Mouse (Mus musculus): Measurements from ENCODE around the gene Celf1.
"Not testable (repeated sequence)": the region's sequence is repeated elsewhere in the genome, so short reads cannot be mapped to it uniquely, and the experiment has no call there.

Celf1 gene

DNA sequence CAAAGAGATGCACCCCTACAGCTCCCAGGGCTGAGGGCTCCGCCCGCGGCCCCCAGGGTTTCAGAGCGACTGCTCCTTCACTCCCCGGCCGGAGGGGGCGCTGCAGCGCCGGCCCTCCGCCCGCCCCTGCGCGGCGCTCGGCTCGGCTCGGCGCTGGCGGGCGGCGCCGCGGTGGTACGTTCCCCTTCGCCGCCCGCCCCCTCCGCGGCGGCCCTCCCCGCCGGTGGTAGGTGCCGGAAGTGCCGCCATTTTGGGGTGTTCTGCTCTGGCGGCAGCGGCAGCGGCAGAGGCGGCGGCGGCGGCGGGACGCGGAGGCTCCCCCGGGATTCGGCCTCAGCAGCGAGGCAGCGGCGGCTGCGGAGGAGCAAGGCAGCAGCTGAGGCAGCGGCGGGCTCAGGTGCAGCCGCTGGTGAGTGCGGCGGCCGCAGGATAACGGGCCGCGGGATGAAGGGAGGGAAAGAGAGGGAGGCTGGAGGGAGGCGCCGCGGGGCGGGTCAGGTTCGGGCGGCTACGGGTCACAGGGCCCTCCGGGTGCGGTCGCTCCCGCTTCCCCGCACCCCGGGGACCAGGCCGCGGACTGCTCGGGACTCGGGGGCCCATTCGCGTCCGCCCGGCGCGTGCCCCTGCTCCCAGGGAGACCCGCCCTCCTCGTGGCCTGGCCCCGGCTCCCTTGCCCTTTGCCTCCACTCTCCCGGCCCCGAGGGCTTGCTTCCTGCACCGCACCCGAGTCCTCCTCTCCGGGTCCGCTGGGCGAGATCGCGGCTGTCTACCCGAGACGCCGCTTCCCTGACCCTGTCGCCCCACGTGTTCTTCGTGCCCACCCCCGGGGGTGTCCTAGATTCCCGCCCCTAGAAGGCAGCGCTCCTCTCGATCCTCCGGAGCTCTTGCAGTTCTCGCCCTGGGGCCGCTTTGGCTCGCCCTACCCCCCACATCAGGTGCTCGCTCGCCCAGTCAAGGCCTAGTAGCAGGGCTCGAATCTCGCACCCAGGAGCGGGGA is at the start of gene Celf1:
Gene Celf1, plus strand, starts transcription at position 150 of the 997 bp plus-strand sequence.
- DNase-seq = peak; percentile 80

DNA sequence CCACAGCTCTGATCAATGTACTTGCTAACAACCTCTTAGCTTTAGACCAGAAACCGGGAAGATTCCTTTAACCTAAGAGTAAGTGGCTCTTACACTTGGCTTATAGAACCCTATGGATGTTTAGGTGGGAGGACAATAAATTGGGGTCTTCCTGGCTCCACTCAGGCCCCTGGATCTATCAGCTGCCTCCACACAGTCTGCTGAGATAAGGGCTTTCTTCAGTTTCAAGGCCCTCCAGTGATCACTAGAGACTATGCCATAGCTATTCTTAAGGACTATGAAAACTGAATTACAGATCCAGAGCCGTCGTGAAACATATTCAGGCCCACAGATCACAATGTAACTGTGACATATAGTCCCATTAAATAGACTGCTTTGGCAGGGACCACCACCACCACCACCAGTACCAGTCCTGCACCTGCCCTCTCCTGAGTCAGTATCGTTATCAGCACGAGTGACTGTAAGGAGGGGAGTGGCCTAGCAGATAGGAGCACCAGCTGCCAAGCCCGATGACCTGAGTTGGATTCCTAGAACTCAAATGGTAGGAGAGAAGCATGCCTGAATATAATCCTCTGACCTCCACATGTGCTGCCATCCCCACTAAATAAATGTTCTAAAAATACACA is 46.4 kb upstream of the Celf1 start:
- DNase-seq = no peak

DNA sequence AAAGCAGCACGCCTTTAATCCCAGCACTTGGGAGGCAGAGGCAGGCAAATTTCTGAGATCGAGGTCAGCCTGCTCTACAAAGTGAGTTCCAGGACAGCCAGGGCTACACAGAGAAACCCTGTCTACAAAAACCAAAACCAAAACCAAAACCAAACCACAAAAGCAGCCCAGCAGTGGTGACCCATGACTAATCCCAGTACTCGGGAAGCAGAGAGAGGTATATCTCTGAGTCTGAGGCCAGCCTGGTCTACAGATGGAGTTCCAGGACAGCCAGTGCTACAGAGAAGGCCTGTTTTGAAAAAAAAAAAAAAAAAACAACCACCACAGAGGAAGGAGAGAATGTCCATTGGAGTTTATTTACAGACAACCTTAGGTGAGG is 45.9 kb upstream of the Celf1 start:
- DNase-seq = not testable (repeated sequence)

DNA sequence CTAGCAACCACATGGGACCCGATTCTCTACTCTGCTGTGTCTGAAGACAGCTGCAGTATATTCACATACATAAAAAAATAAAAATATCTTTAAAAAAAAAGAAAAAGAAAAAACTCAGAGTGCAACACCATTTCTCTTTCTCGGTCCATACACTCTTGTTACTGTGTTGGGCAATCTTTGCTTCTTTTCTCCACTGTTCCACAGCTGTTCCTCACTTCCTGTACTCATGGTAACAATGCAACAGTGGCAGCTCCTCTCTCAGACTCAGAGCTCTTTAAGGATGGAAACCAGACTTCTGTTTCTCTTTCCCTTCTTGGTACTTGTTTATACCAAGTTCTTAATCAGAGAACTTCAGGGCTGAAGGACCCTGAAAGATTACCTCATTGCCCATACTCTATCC is 36.8 kb upstream of the Celf1 start:
- no peak for DNase-seq

DNA sequence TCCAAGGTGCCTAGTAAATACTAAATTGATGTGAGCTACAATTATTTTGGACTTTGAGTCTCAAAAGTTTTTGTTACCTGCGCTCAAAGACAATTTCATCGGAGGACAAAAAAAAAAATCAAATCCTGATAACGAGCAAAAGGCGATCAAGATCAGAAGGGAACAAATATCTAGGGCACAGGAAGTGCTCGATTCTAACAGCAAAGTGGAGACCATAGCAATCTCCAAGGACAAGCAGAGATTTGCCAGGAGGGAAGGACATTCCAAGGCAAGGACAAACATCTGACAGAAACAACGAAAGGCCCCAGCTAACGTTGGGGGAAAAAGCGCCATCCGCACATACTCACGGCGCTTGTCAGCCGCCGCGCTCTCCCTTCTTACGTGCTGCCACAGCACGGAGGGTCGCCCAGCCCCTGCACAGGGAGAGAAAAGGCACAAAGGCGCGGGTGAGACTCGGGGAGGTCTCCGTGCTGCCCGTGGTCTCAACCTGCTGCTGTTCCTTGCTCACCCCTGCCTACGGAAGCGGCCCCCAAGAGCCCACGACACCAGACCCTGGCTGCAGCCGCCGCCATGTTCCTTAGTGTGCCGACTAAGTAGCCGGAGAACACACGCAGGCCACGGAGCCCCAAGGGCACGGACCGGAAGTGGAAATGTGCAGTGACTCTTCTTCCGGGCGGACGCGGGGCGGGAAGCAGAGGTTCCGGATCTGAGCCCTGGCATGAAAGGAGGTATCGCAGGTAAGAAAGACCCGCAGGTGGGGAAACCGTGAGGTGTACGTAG is 35.9 kb upstream of the Celf1 start, which contains the start of the genes Kbtbd4 and Ndufs3:
Gene Kbtbd4, plus strand, starts transcription at position 665 of the 780 bp plus-strand sequence.
Gene Ndufs3, minus strand, starts transcription at position 752 of the 780 bp plus-strand sequence.
- peak; percentile 89 for DNase-seq

DNA sequence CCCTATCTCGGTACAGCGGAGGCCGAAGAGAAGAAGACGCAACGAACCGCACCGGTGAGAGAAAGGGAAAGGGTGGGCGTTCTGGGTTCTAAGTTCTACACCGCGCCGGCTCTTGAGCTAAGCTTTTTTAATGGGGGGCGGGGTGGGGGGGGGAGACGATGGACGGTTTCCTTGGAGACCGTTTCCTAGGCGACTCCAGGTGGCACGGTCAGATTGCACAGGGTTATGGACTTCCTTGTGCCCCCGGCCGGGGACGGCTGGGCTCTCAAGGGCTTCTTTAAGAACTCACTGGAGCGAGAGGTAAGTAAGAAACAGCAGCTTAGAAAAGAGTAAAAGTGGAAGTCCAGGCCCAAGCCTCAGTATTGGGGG is 35.3 kb upstream of the Celf1 start:
- DNase-seq = no peak

DNA sequence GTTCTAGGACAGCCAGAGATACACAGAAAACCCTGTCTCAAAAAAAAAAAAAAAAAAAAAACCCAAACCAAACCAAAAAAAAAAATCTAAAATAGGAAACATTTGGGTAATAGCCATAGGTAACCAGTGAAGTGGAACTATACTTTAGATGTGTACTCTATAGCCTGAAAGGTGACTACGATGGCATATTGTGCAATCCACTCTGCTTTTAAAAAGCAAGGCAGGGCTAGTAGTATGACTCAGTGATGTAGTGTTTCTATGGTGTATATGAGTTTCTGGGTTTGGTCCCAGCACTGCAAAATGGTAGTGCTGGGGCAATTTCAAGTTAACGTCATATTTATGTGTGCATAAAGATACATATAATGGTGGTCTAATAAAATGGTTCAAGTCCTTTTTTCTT is 33.5 kb upstream of the Celf1 start:
- DNase-seq = no peak

DNA sequence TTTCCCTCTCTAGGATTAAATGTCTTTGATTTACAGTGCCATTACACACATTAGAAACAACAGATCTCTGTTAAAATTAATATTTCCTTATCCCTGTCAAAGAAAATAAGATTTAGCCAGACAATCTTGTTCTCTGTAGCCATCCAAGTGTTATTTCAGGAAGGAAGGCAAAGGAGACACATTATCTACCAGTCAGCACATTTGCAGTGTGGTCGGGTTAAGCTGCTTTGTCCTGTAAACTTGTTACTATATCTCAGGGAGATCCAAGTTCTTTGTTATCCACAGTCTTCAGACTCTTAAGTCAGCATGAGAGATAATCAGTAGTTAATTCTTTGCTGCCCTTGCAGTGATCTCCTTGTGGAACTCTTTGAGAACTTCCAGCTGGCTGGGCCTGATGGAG is 29.3 kb upstream of the Celf1 start:
- no peak for DNase-seq

DNA sequence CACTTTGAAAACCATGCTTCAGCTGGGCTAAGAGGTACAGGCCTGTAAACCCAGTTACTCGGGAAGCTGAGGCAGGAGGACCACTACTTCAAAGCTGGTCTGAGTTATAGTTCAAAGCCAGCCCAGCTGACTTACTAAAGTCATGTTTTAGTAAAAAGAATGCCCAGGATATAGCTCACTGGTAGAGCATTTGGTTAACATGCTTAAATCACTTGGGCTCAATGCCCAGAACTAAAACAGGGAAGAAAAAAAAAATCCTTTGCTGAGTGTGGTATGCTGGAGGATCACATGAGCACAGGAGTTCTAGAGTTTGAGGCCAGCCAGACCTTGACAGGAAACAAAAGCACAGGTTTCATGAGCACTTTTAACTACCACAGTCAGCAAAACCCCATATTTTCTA is 28.5 kb upstream of the Celf1 start:
- DNase-seq = no peak

DNA sequence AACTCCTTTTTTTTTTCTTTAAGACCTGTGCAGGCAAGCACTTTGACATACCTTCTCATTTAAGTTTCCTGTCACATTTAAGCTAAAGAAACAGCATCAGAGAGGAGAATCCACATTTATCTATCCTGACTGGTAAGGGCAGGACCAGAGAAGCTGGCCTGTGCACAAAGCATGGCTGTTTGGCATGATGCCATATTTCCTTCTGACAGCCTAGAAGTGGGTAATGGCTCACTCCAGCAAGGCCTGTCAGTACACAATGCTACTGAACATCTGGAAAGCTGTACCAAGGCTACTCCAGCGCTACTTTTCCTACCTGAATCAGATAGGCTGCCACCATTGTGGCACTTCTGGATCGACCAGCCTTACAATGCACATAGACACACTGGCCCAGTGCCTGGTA is 26.5 kb upstream of the Celf1 start:
- DNase-seq = peak; percentile 34

DNA sequence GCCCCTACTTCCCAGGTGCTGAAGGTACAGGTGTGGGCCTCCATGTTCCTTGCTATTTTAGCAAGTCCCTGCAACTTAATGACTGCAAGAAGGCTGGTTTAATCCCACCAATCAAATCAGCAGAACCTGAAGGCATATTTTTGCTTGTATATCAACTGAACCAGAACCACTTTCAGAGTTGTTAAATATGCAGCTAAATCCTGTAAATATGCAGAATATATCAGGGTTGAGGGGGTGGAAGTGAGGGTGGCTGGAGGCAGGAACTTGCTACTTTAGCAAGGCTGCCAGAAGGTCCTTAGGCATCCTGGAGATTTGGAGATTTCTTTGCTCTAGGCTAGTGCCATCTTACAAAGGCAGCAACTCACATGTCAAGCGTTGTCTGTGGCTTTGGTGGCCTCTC is 24.7 kb upstream of the Celf1 start:
- no peak for DNase-seq

DNA sequence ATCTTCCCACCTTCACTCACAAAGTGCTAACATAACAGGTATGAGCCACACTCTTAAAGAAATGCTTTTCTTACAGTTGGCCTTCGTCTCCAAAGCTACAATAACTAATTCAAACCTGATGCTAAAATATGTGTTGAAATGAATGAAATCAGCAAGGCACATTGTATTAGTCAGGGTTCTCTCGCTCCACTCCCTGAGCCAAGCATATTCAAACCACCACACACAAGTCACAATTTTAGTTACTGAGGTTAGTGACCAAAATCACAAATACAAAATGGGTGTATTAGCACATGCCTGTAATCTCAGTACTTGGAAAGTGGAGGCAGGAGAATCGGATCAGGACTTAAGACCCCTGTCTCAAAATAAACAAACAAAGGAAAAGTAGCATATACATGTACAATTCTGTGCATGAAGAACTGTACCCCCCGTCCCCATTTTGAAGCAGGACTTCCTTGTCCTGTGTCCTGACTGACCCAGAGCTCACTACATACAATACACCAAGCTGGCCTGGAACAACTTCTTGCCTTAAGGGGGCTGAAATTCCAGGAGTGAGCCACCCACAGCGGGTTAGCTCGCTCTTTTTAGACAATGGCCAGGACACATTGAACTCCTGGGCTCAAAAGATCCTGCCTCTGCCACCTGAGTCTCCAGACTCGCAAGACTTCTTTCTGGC is 23.5 kb upstream of the Celf1 start:
- peak; percentile 39 for DNase-seq

DNA sequence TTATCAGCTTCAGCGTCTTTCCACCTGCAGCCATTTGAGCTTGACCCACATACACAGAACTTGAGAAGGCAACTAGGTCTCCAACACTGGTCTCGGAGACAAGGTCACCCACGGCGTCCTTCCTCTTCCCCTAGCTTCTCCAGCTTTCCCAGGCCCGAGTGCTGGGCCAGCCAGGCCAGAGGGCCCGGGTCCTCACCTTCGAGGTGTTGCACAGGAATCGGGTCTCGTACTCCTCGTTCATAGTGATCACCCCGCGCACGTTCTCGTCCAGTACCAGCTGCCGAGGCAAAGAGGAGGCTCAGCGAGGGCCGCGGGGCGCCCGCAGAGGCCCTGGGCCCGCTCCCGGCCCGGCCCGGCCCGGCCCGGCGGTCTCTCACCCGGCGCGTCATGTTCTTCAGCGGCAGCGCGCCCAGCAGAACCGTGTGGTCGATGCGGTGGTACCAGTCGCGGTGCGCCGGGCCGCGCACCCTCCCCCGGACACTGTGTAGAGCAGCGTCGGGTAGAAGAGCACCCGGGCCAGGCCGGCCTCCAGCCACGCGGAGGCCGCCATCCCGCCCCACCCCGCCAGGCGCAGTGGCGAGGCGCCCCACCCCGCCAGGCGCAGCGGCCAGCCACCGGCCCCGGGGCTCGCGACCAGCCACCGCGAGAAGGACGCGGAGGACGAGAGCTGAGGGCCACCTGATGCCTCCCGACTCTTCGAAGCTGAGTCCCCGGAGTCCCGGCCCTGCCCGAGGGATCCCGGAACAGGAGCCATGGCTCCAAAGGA is 22.8 kb upstream of the Celf1 start:
- DNase-seq = peak; percentile 61

DNA sequence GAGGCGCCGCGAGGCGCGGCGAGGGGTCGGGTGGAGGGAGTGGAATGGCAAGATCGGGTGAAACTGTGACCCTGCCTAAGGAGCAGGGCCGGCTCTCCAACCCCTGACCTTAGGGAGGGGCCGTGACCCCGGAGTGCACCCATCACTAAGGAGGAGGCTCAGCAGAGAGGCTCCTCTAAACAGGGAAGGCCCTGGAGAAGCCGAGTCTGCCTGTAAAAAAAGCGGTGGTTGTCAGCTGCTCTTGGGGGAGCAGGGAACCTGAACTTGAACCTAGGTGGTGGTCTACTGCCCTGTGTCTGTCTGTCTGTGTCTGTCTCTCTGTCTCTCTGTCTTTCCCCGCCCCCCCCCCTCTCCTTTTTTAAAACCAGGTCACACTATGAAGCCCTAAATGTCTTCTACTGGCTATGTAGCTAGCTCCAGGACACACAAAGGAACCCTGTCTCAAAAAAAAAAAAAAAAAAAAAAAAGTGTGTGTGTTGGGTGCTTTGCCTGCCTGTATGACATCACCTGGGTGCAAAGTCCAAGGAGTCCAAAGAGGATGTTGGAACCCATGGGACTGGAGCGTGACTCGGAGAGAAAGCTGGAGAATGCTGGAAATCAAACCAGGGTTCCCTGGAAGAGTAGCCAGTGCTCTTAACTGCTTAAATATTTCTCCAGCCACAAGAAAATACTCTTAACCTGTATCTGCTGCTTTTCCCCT is 22.0 kb upstream of the Celf1 start:
- DNase-seq = peak; percentile 69

DNA sequence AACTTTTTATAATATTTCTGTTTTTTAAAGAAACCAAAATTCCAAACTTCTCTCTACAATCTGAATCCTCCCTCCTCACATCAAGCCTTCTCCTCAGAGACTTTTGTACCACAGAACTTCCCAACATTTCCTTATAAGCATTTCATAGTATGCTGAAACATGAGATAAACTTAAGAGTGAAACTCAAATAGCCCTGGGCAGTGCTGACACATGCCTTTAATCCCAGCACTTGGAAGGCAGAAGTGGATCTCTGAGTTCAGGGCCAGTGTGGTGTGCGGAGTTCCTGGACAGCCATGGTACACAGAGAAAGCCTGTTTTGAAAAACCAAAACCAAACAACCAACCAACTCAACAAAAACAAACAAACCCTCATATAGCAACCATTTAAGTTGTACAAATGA is 19.0 kb upstream of the Celf1 start:
- no peak for DNase-seq

DNA sequence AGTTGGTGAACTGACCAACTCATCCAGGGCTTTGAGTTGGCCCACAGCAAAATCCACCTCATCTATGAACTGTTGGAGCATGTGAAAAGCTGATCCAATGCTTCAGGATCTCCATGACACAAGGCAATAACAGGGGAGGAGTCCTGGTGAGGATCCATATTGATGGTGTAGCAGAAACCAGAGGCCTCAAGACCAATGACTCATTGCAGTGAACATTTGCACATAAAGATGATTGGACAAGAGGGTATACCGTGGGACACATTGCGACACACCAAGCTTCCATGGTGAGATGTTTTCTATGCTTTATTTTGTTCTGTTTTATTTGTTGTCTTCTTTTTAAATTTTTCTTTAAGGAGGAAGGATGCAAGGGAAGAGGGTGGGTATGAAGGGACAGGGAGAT is 17.5 kb upstream of the Celf1 start:
- no peak for DNase-seq

DNA sequence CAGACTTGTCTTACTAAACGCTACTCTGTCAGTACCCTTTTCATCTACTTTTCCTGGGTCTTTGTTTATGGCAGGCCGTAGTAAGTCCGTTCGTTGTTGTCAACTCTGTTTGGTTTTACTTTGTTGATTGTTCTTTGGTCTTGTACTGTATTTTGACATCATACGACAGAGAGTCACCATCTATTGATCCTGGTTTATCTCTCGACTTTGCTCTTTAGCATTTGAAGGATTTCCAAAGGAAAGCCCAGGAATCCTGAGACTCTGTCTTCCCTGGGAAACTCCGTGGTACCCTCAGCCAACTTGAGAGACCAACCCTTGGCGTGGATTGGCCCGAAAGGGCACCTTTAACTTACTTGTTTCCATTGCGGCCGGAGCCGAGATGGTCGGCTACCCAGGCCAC is 11.6 kb upstream of the Celf1 start:
- no peak for DNase-seq

DNA sequence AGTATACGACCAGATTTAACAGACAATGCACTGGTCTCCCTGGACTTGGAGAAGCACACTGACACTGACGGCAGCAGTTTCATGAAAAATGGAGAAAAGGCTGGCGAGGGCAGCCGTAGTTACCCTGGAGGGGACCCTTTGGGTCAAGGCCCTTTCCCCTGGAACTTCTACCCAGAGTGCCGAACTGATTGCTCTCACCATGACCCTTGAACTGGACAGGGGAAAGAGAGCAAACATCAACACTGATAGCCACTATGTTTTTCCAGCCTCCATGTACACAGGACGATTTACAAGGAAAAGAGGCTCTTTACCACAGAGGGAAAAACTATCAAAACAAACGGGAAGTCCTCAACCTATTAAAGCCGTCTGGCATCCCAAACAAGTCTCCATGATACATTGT is 8.4 kb upstream of the Celf1 start:
- DNase-seq = no peak

DNA sequence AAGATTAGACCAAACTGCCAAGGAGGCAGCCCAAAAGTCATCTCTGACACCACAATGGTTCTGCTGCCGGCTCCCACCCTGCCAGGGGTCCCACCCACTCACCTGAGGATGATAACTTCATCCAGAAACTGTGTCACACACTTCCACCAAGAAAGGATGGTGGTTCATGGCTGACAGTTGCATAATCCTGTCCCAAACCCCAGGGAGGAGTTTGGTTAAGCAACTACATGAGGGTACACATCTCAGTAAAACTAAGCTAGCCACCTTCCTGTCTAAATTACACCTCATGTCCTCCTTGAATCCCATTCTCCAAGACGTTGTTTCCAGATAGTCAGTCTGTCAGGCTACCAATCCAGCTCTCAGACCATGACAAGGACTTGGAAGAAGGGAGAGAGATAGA is 7.9 kb upstream of the Celf1 start:
- DNase-seq = no peak

DNA sequence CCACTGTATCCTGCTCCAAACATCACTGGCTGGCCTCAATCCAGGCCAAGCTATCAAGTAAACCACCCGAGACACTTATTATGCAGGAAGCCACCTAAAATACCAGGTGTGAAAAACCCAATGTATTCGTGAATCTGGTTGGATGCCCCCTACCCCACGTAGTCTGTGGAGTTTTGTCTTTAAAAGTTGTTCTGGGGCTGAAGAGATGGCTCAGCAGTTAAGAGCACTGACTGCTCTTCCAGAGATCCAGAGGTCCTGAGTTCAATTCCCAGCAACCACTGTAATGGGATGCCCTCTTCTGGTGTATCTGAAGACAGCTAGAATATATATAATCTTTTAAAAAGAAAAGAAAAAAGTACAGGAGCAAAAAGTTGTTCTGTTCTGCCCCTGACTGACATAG is 1.8 kb upstream of the Celf1 start:
- no peak for DNase-seq

DNA sequence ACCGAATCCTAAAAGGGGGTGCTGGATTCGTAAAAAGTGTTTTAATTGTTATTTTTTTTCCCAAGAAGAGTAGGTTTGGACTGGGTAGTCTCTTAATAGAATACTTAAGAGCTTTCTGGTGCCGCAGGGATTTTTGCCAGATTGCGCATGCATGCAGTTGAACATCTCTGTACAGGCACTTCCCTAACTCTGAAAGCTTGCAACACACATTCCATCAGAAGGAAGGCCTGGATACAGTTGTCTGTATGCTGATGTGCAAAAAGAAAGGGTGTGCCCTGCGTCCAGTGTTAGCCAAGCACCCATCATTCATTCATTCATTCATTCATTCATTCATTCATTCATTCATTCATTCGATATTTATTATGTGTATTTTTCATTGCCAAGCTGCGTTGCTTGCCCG is 432 bp upstream of the Celf1 start:
- no peak for DNase-seq

Data from cerebellum, adult 8-10 months (tissue).